Mouse (Mus musculus): Measurements from ENCODE around the gene Hecw1. TPM values are rescaled to one million over a fixed set of nuclear protein-coding genes. Genes with fewer than 3 reads are reported as not detected.
"Not testable (repeated sequence)": the region's sequence is repeated elsewhere in the genome, so short reads cannot be mapped to it uniquely, and the experiment has no call there.

Gene Hecw1
- polyA plus RNA-seq, 1 experiment from 2014 or later: 0.43 TPM

GRCm38 (mm10) chr13:14365546-14365945, 157.5 kb downstream of the Hecw1 start:
- Histone ChIP-seq H3K4me1 (no peaks in the 10 kb centered on the region), H3K27me3 (replicated peaks) (no peaks in the 10 kb centered on the region), H3K27ac (replicated peaks) (no peak overlapping the region), H3K4me2 (no peak overlapping the region), H3K36me3 (no peaks in the 10 kb centered on the region), H3K4me3 (no peak overlapping the region), H3K9me3 (no peaks in the 10 kb centered on the region), H3K9ac (no peak overlapping the region)
- ATAC-seq (ENCODE audit: extremely low read depth, insufficient number of reproducible peaks, low FRiP score, low TSS enrichment): no peak
- WGBS: 71% methylated on average over 3 of the region's 3 CpGs

- Histone ChIP-seq H3K36me3 (no peaks in the 10 kb centered on the region), H3K9me3 (no peaks in the 10 kb centered on the region; the same call in 1 of the 2 replicates), H3K4me3 (no peak overlapping the region), H3K9ac (no peak overlapping the region), H3K4me1 (no peaks in the 10 kb centered on the region), H3K4me2 (no peak overlapping the region), H3K27ac (replicated peaks) (no peak overlapping the region), H3K27me3 (replicated peaks) (no peaks in the 10 kb centered on the region)
- ATAC-seq (ENCODE audit: extremely low read depth, insufficient number of reproducible peaks, low FRiP score, low TSS enrichment): no peak
- 78% methylated on average over 1 of the region's 1 CpGs for WGBS
Measured at GRCm38 (mm10) chr13:14327252-14327651, 195.8 kb downstream of the Hecw1 start.

DNA sequence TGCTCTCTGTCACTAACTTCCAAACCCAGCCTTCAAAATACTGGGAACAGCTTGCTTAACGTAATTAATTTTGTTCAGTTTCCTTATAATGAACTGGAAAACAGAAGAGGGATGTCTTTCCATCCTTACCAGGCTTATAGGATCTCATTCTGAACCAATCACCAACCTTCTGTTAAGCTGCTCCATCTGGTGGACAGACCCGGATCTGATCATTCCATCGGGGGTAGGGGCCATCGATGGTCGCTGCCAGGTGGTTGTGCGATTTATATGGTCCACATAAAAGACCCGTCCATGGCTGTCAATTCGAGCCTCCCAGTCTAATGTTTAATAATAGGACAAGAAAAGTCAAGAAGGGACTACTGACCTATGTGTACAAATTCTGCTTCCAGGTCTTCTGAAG, 216.4 kb downstream of the Hecw1 start:
- Histone ChIP-seq H3K4me2 (no peak overlapping the region), H3K9me3 (no peaks in the 10 kb centered on the region), H3K36me3 (no peaks in the 10 kb centered on the region), H3K4me1 (no peaks in the 10 kb centered on the region), H3K9ac (no peak overlapping the region), H3K27ac (replicated peaks) (no peak overlapping the region), H3K4me3 (no peak overlapping the region), H3K27me3 (replicated peaks) (no peaks in the 10 kb centered on the region)
- ATAC-seq (ENCODE audit: extremely low read depth, insufficient number of reproducible peaks, low FRiP score, low TSS enrichment): no peak
- 23% methylated on average over 8 of the region's 8 CpGs for WGBS

GRCm38 (mm10) chr13:14304103-14304502, 218.9 kb downstream of the Hecw1 start:
- Histone ChIP-seq H3K36me3 (no peaks in the 10 kb centered on the region), H3K9ac (no peak overlapping the region), H3K4me1 (no peaks in the 10 kb centered on the region), H3K9me3 (no peaks in the 10 kb centered on the region), H3K4me2 (no peak overlapping the region), H3K27ac (replicated peaks) (no peak overlapping the region), H3K4me3 (no peak overlapping the region), H3K27me3 (replicated peaks) (no peaks in the 10 kb centered on the region)
- ATAC-seq (ENCODE audit: extremely low read depth, insufficient number of reproducible peaks, low FRiP score, low TSS enrichment): no peak
- WGBS: 79% methylated on average over 1 of the region's 1 CpGs

DNA sequence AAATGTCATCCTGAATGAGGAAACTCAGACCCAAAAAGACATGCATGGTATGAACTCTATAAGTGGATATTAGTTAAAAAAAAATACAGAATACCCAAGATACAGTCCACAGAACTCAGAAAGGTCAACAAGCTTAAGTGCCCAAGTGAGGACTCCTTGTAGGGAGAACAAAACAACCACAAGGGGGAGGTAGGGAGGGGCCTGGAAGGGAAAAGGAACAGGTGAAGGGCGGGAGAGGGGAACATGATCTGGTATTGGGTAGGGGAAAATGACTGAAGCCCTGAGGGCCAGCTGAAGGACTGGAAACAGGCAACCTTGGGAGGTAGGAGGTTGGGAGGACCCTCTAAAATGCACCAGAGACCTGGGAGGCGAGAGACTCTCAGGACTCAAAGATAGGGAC, 220.1 kb downstream of the Hecw1 start:
- no peak overlapping the region for H3K4me3 ChIP-seq
- H3K27me3 ChIP-seq (replicated peaks): no peaks in the 10 kb centered on the region
- H3K9ac ChIP-seq: no peak overlapping the region
- 38% methylated on average over 2 of the region's 2 CpGs for WGBS
- ATAC-seq (ENCODE audit: extremely low read depth, insufficient number of reproducible peaks, low FRiP score, low TSS enrichment): no peak
- H3K36me3 ChIP-seq: no peaks in the 10 kb centered on the region
- H3K4me1 ChIP-seq: no peaks in the 10 kb centered on the region
- no peak overlapping the region for H3K27ac ChIP-seq (replicated peaks)
- no peak overlapping the region for H3K4me2 ChIP-seq
- no peaks in the 10 kb centered on the region for H3K9me3 ChIP-seq

GRCm38 (mm10) chr13:14290016-14290415, 233.0 kb downstream of the Hecw1 start:
- 56% methylated on average over 1 of the region's 1 CpGs for WGBS
- no peaks in the 10 kb centered on the region for H3K27me3 ChIP-seq (replicated peaks)
- H3K27ac ChIP-seq (replicated peaks): no peak overlapping the region
- no peaks in the 10 kb centered on the region for H3K9me3 ChIP-seq
- no peak overlapping the region for H3K4me2 ChIP-seq
- H3K4me3 ChIP-seq: no peak overlapping the region
- no peak overlapping the region for H3K9ac ChIP-seq
- no peaks in the 10 kb centered on the region for H3K36me3 ChIP-seq
- no peak for ATAC-seq (ENCODE audit: extremely low read depth, insufficient number of reproducible peaks, low FRiP score, low TSS enrichment)
- no peaks in the 10 kb centered on the region for H3K4me1 ChIP-seq

- H3K27ac ChIP-seq (replicated peaks): no peak overlapping the region
- no peak for ATAC-seq (ENCODE audit: extremely low read depth, insufficient number of reproducible peaks, low FRiP score, low TSS enrichment)
Measured at GRCm38 (mm10) chr13:14271476-14271875, 251.6 kb downstream of the Hecw1 start.

GRCm38 (mm10) chr13:14260939-14261338, 262.1 kb downstream of the Hecw1 start:
- not testable (repeated sequence) for ATAC-seq (ENCODE audit: extremely low read depth, insufficient number of reproducible peaks, low FRiP score, low TSS enrichment); H3K27me3 ChIP-seq (replicated peaks); H3K4me2 ChIP-seq; H3K36me3 ChIP-seq; H3K9ac ChIP-seq; H3K4me3 ChIP-seq; H3K27ac ChIP-seq (replicated peaks); H3K9me3 ChIP-seq; H3K4me1 ChIP-seq
- WGBS: 30% methylated on average over 9 of the region's 9 CpGs

More at GRCm38 (mm10) chr13:14271476-14271875, 251.6 kb downstream of the Hecw1 start:
- no peaks in the 10 kb centered on the region for H3K36me3 ChIP-seq
- H3K27me3 ChIP-seq (replicated peaks): no peaks in the 10 kb centered on the region
- no peak overlapping the region for H3K4me2 ChIP-seq
- no peak overlapping the region for H3K9ac ChIP-seq
- H3K4me3 ChIP-seq: no peak overlapping the region
- H3K9me3 ChIP-seq: no peaks in the 10 kb centered on the region
- H3K4me1 ChIP-seq: no peaks in the 10 kb centered on the region

DNA sequence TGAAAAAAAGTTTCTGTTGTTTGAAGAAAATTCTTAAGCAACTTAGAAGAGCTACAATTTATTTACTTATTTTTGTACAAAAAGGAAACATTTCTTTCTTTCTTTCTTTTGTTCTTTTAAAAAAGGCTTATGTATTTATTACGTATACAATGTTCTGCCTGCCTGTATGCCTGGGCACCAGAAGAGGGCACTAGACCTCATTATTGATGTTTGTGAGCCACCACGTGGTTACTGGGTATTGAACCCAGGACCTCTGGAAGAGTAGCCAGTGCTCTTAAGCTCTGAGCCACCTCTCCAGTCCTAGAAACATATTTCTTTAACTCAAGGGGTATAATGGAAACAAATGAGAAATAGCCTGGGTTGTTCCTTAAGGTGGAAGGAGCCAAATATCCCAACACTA, 277.1 kb downstream of the Hecw1 start:
- no peak overlapping the region for H3K27ac ChIP-seq (replicated peaks)

GRCm38 (mm10) chr13:14179669-14180068, 343.4 kb downstream of the Hecw1 start:
- no peaks in the 10 kb centered on the region for H3K4me1 ChIP-seq
- no peak for ATAC-seq (ENCODE audit: extremely low read depth, insufficient number of reproducible peaks, low FRiP score, low TSS enrichment)
- no peak overlapping the region for H3K4me2 ChIP-seq
- no peaks in the 10 kb centered on the region for H3K9me3 ChIP-seq
- H3K9ac ChIP-seq: no peak overlapping the region
- no peaks in the 10 kb centered on the region for H3K27me3 ChIP-seq (replicated peaks)
- WGBS: 90% methylated on average over 3 of the region's 3 CpGs
- H3K36me3 ChIP-seq: peaks cover 36% of the 10 kb centered on the region
- H3K4me3 ChIP-seq: no peak overlapping the region
- no peak overlapping the region for H3K27ac ChIP-seq (replicated peaks)

More for the DNA sequence above, 277.1 kb downstream of the Hecw1 start:
- no peaks in the 10 kb centered on the region for H3K27me3 ChIP-seq (replicated peaks)
- 55% methylated on average over 2 of the region's 2 CpGs for WGBS
- H3K9ac ChIP-seq: no peak overlapping the region
- no peak overlapping the region for H3K4me2 ChIP-seq
- H3K4me3 ChIP-seq: no peak overlapping the region
- H3K9me3 ChIP-seq: no peaks in the 10 kb centered on the region
- no peaks in the 10 kb centered on the region for H3K4me1 ChIP-seq
- ATAC-seq (ENCODE audit: extremely low read depth, insufficient number of reproducible peaks, low FRiP score, low TSS enrichment): no peak
- no peaks in the 10 kb centered on the region for H3K36me3 ChIP-seq

GRCm38 (mm10) chr13:14177989-14178388, 345.0 kb downstream of the Hecw1 start:
- WGBS: 83% methylated on average over 1 of the region's 1 CpGs
- H3K9me3 ChIP-seq: no peaks in the 10 kb centered on the region
- H3K4me3 ChIP-seq: no peak overlapping the region
- H3K9ac ChIP-seq: no peak overlapping the region
- peaks cover 28% of the 10 kb centered on the region for H3K36me3 ChIP-seq
- H3K27ac ChIP-seq (replicated peaks): no peak overlapping the region
- H3K27me3 ChIP-seq (replicated peaks): no peaks in the 10 kb centered on the region
- no peaks in the 10 kb centered on the region for H3K4me1 ChIP-seq
- H3K4me2 ChIP-seq: no peak overlapping the region
- ATAC-seq (ENCODE audit: extremely low read depth, insufficient number of reproducible peaks, low FRiP score, low TSS enrichment): no peak
